Mouse (Mus musculus): ENCODE measurements around the gene Grb10. TPM values are rescaled to one million over a fixed set of nuclear protein-coding genes. Genes with fewer than 3 reads are reported as not detected.

Grb10 gene
- polyA plus RNA-seq, 1 experiment: 27.4 TPM

GRCm38 (mm10) chr11:11888051-11888450 is 150.4 kb downstream of the Grb10 start:
- 76% methylated on average over 3 of the region's 3 CpGs for WGBS
- Histone ChIP-seq H3K4me3 (replicated peaks; ENCODE audit: extremely low read depth, low read depth, low read length) (no peak overlapping the region), H3K4me1 (ENCODE audit: control insufficient read depth, insufficient read depth, low read length) (no peaks in the 10 kb centered on the region)
- TF ChIP-seq POLR2A (IDR thresholded peaks at IDR 0.05; ENCODE audit: borderline replicate concordance, extremely low read depth, low read depth, low read length) (no peak), CTCF (IDR thresholded peaks at IDR 0.05; ENCODE audit: insufficient read depth, low read length) (no peak)
- no peak for DNase-seq

GRCm38 (mm10) chr11:11886403-11886998 is 152.0 kb downstream of the Grb10 start:
- 39% methylated on average over 4 of the region's 4 CpGs for WGBS

GRCm38 (mm10) chr11:11885921-11886320 is 152.6 kb downstream of the Grb10 start:
- TF ChIP-seq CTCF (IDR thresholded peaks at IDR 0.05; ENCODE audit: insufficient read depth, low read length) (no peak), POLR2A (IDR thresholded peaks at IDR 0.05; ENCODE audit: borderline replicate concordance, extremely low read depth, low read depth, low read length) (no peak)
- 38% methylated on average over 3 of the region's 3 CpGs for WGBS
- H3K4me1 ChIP-seq (ENCODE audit: control insufficient read depth, insufficient read depth, low read length): no peaks in the 10 kb centered on the region
- no peak for DNase-seq
- no peak overlapping the region for H3K4me3 ChIP-seq (replicated peaks; ENCODE audit: extremely low read depth, low read depth, low read length)

More at GRCm38 (mm10) chr11:11886403-11886998, 152.0 kb downstream of the Grb10 start:
- TF ChIP-seq CTCF (IDR thresholded peaks at IDR 0.05; ENCODE audit: insufficient read depth, low read length): no peak
- TF ChIP-seq POLR2A (IDR thresholded peaks at IDR 0.05; ENCODE audit: borderline replicate concordance, extremely low read depth, low read depth, low read length): no peak
- Histone ChIP-seq H3K4me1 (ENCODE audit: control insufficient read depth, insufficient read depth, low read length) (no peaks in the 10 kb centered on the region), H3K4me3 (replicated peaks; ENCODE audit: extremely low read depth, low read depth, low read length) (no peak overlapping the region)
- DNase-seq: no peak

GRCm38 (mm10) chr11:11885246-11885643 is 153.2 kb downstream of the Grb10 start:
- TF ChIP-seq CTCF (IDR thresholded peaks at IDR 0.05; ENCODE audit: insufficient read depth, low read length) (no peak), POLR2A (IDR thresholded peaks at IDR 0.05; ENCODE audit: borderline replicate concordance, extremely low read depth, low read depth, low read length) (no peak)
- 70% methylated on average over 4 of the region's 4 CpGs for WGBS
- H3K4me3 ChIP-seq (replicated peaks; ENCODE audit: extremely low read depth, low read depth, low read length): no peak overlapping the region
- H3K4me1 ChIP-seq (ENCODE audit: control insufficient read depth, insufficient read depth, low read length): no peaks in the 10 kb centered on the region
- DNase-seq: no peak

GRCm38 (mm10) chr11:11884533-11885245 is 153.8 kb downstream of the Grb10 start:
- no peak for TF ChIP-seq CTCF (IDR thresholded peaks at IDR 0.05; ENCODE audit: insufficient read depth, low read length)
- no peak for TF ChIP-seq POLR2A (IDR thresholded peaks at IDR 0.05; ENCODE audit: borderline replicate concordance, extremely low read depth, low read depth, low read length)

GRCm38 (mm10) chr11:11881783-11882155 is 156.7 kb downstream of the Grb10 start:
- 55% methylated on average over 1 of the region's 1 CpGs for WGBS
- Histone ChIP-seq H3K4me1 (ENCODE audit: control insufficient read depth, insufficient read depth, low read length) (peaks cover 3% of the 10 kb centered on the region; the same call in 1 of the 2 replicates), H3K4me3 (replicated peaks; ENCODE audit: extremely low read depth, low read depth, low read length) (no peak overlapping the region)
- TF ChIP-seq CTCF (IDR thresholded peaks at IDR 0.05; ENCODE audit: insufficient read depth, low read length) (no peak), POLR2A (IDR thresholded peaks at IDR 0.05; ENCODE audit: borderline replicate concordance, extremely low read depth, low read depth, low read length) (no peak)
- no peak for DNase-seq

More at GRCm38 (mm10) chr11:11884533-11885245, 153.8 kb downstream of the Grb10 start:
- no peak for DNase-seq
- WGBS: 52% methylated on average over 11 of the region's 11 CpGs
- Histone ChIP-seq H3K4me3 (replicated peaks; ENCODE audit: extremely low read depth, low read depth, low read length) (no peak overlapping the region), H3K4me1 (ENCODE audit: control insufficient read depth, insufficient read depth, low read length) (no peaks in the 10 kb centered on the region)

GRCm38 (mm10) chr11:11881026-11881782 is 157.3 kb downstream of the Grb10 start:
- DNase-seq: no peak
- no peak overlapping the region for H3K4me3 ChIP-seq (replicated peaks; ENCODE audit: extremely low read depth, low read depth, low read length)
- H3K4me1 ChIP-seq (ENCODE audit: control insufficient read depth, insufficient read depth, low read length): peaks cover 3% of the 10 kb centered on the region; the same call in 1 of the 2 replicates
- TF ChIP-seq CTCF (IDR thresholded peaks at IDR 0.05; ENCODE audit: insufficient read depth, low read length): no peak
- TF ChIP-seq POLR2A (IDR thresholded peaks at IDR 0.05; ENCODE audit: borderline replicate concordance, extremely low read depth, low read depth, low read length): no peak
- 63% methylated on average over 13 of the region's 13 CpGs for WGBS

Other genes with a start within 250 kb of the Grb10 start
- gene Fignl1, start 229.7 kb downstream of the Grb10 start, polyA plus RNA-seq (2012; rRNA removed): 0.17 and 0.47 TPM in 2 replicates
- 1.5 and 3.6 TPM in 2 replicates for gene Ddc, start 140.5 kb downstream of the Grb10 start, polyA plus RNA-seq (2012; rRNA removed)

Measured in lung, adult 2 months (tissue).